ENCODE assay signal across 9 mouse cellular contexts in genomic region chrX:99432400-99432799, GRCm38 (mm10). TPM values are rescaled to one million over a fixed set of nuclear protein-coding genes. Genes with fewer than 3 reads are reported as not detected.
A peak's percentile ranks its signal among the peaks of the same experiment; 100 is the strongest.
DNase-seq lines count a peak whose midpoint lies in the region; ATAC-seq and TF ChIP-seq lines count a peak whose summit lies in the region.
"Had no signal": no experiment of that assay in that cellular context is flagged by ENCODE, and none has a peak within 500 bp of the region (broad histone marks: within the 10 kb centered on the region; RNA-seq: fewer than 3 reads in every experiment).

No protein-coding gene starts in this region.

- no peak overlapping the region for H3K9ac ChIP-seq in forebrain, embryonic 13.5 days
- no peak overlapping the region; the same call in 1 of the 2 replicates for H3K9ac ChIP-seq in forebrain, embryonic 11.5 days (ENCODE audit: low read length)
- no peak overlapping the region for H3K9ac ChIP-seq in lung, postnatal 0 days (replicated peaks; ENCODE audit: low read depth)
- no peak overlapping the region for H3K9ac ChIP-seq in embryonic facial prominence, embryonic 13.5 days
- H3K9ac ChIP-seq: heart, embryonic 13.5 days had no signal

- H3K4me3 ChIP-seq in forebrain, embryonic 13.5 days = no peak overlapping the region
- H3K4me3 ChIP-seq in forebrain, embryonic 11.5 days (ENCODE audit: low read depth, low read length) = no peak overlapping the region
- no peak overlapping the region for H3K4me3 ChIP-seq in lung, postnatal 0 days (ENCODE audit: low read depth, low read length)
- no peak overlapping the region for H3K4me3 ChIP-seq in embryonic facial prominence, embryonic 13.5 days
- H3K4me3 ChIP-seq: heart, embryonic 13.5 days had no signal

- WGBS in forebrain, embryonic 13.5 days = 43% methylated on average over 4 of the region's 4 CpGs
- 62% methylated on average over 4 of the region's 4 CpGs for WGBS in forebrain, embryonic 11.5 days
- 50% methylated on average over 4 of the region's 4 CpGs for WGBS in lung, postnatal 0 days
- 60% methylated on average over 4 of the region's 4 CpGs for WGBS in embryonic facial prominence, embryonic 13.5 days

- TF ChIP-seq CTCF in lung, postnatal 0 days (IDR thresholded peaks at IDR 0.05) = no peak

- H3K27ac ChIP-seq in forebrain, embryonic 13.5 days = no peak overlapping the region
- H3K27ac ChIP-seq in forebrain, embryonic 11.5 days (ENCODE audit: low read depth, low read length) = no peak overlapping the region
- H3K27ac ChIP-seq in lung, postnatal 0 days (ENCODE audit: low read length) = no peak overlapping the region
- H3K27ac ChIP-seq in embryonic facial prominence, embryonic 13.5 days = peak overlapping the region; percentile 75; the same call in 1 of the 2 replicates
- H3K27ac ChIP-seq: heart, embryonic 13.5 days had no signal

- H3K36me3 ChIP-seq in forebrain, embryonic 13.5 days (ENCODE audit: poor library complexity, severe bottlenecking) = no peaks in the 10 kb centered on the region
- no peaks in the 10 kb centered on the region for H3K36me3 ChIP-seq in forebrain, embryonic 11.5 days (ENCODE audit: control insufficient read depth, insufficient read depth, low read length)
- H3K36me3 ChIP-seq in lung, postnatal 0 days (ENCODE audit: insufficient read depth, low read length) = no peaks in the 10 kb centered on the region
- H3K36me3 ChIP-seq in embryonic facial prominence, embryonic 13.5 days = no peaks in the 10 kb centered on the region
- H3K36me3 ChIP-seq: heart, embryonic 13.5 days had no signal

- peak; percentile 73; the same call in 1 of the 2 replicates for ATAC-seq in forebrain, embryonic 13.5 days
- ATAC-seq in forebrain, embryonic 11.5 days (replicated peaks; ENCODE audit: low FRiP score) = no peak
- ATAC-seq in lung, postnatal 0 days = no peak
- no peak for ATAC-seq in embryonic facial prominence, embryonic 13.5 days (ENCODE audit: insufficient number of reproducible peaks, insufficient read depth, low FRiP score, low TSS enrichment, low read depth)

- peaks cover 37% of the 10 kb centered on the region for H3K27me3 ChIP-seq in forebrain, embryonic 13.5 days
- peaks cover 32% of the 10 kb centered on the region for H3K27me3 ChIP-seq in forebrain, embryonic 11.5 days (ENCODE audit: control insufficient read depth, insufficient read depth, low read length)
- no peaks in the 10 kb centered on the region for H3K27me3 ChIP-seq in lung, postnatal 0 days (replicated peaks; ENCODE audit: insufficient read depth, low read length)
- peaks cover 70% of the 10 kb centered on the region for H3K27me3 ChIP-seq in embryonic facial prominence, embryonic 13.5 days

- no peak for DNase-seq in forebrain, embryonic 11.5 days (ENCODE audit: low spot score)
- peak; percentile 7 for DNase-seq in lung, postnatal 36 days
- DNase-seq in lung, postnatal 0 days (ENCODE audit: low spot score) = no peak
- peak; percentile 30 for DNase-seq in kidney, postnatal 14 days
- DNase-seq in left cerebral cortex, adult 11 months (ENCODE audit: low spot score) = no peak
- DNase-seq in thymus, adult 18-20 months = no peak

- no peaks in the 10 kb centered on the region for H3K9me3 ChIP-seq in forebrain, embryonic 13.5 days (replicated peaks)
- H3K9me3 ChIP-seq in forebrain, embryonic 11.5 days (ENCODE audit: control insufficient read depth, low read length) = no peaks in the 10 kb centered on the region
- H3K9me3 ChIP-seq in lung, postnatal 0 days (ENCODE audit: low read length) = no peaks in the 10 kb centered on the region
- H3K9me3 ChIP-seq in embryonic facial prominence, embryonic 13.5 days = no peaks in the 10 kb centered on the region
- H3K9me3 ChIP-seq: heart, embryonic 13.5 days had no signal

- no peak for TF ChIP-seq EP300 in lung, postnatal 0 days (IDR thresholded peaks at IDR 0.05)

- H3K4me2 ChIP-seq in forebrain, embryonic 13.5 days = no peak overlapping the region
- no peak overlapping the region for H3K4me2 ChIP-seq in forebrain, embryonic 11.5 days (ENCODE audit: low read depth, low read length, severe bottlenecking)
- H3K4me2 ChIP-seq in lung, postnatal 0 days (replicated peaks; ENCODE audit: low read depth, low read length) = no peak overlapping the region
- H3K4me2 ChIP-seq in embryonic facial prominence, embryonic 13.5 days = no peak overlapping the region
- H3K4me2 ChIP-seq: heart, embryonic 13.5 days had no signal

- H3K4me1 ChIP-seq in forebrain, embryonic 13.5 days = peaks cover 66% of the 10 kb centered on the region
- peaks cover 2% of the 10 kb centered on the region; the same call in 1 of the 2 replicates for H3K4me1 ChIP-seq in forebrain, embryonic 11.5 days (replicated peaks; ENCODE audit: control insufficient read depth, insufficient read depth, low read length)
- H3K4me1 ChIP-seq in lung, postnatal 0 days (ENCODE audit: insufficient read depth, low read depth, low read length) = no peaks in the 10 kb centered on the region
- peaks cover 39% of the 10 kb centered on the region for H3K4me1 ChIP-seq in embryonic facial prominence, embryonic 13.5 days

RNA-seq across cellular contexts. Expression of gene Pja1, which starts 38.7 kb away (rescaled TPM):
- polyA plus RNA-seq in forebrain, embryonic 13.5 days (2015; fragmentation: Nextera tagmentation; extraction: Ambion mirVana) = 316 and 321 TPM in 2 replicates
- polyA plus RNA-seq in forebrain, embryonic 11.5 days (2014; fragmentation: Nextera tagmentation; extraction: Ambion mirVana) = 228 TPM in 2 replicates
- 71.4 and 79.6 TPM in 2 replicates for polyA plus RNA-seq in lung, postnatal 0 days (2015; fragmentation: Nextera tagmentation; extraction: Ambion mirVana)
- polyA plus RNA-seq in embryonic facial prominence, embryonic 13.5 days (2015; fragmentation: Nextera tagmentation; extraction: Ambion mirVana) = 181 and 195 TPM in 2 replicates

Comparison
In these comparisons a context has a peak if more than half of its experiments do, and no peak if none do; other contexts are left out.
1. DNase-seq: peak in lung, postnatal 36 days (single experiment) and kidney, postnatal 14 days (single experiment); none in forebrain, embryonic 11.5 days (single experiment), lung, postnatal 0 days (single experiment), left cerebral cortex, adult 11 months (single experiment) and thymus, adult 18-20 months (0 of 2).